Mouse (Mus musculus) CH12.LX (cell line): Measurements from ENCODE around the gene Gnas.
A peak's percentile ranks its signal among the peaks of the same experiment; 100 is the strongest.
"Not testable (repeated sequence)": the region's sequence is repeated elsewhere in the genome, so short reads cannot be mapped to it uniquely, and the experiment has no call there.

ENCODE experiments used
- CTCF ChIP-seq, 2 experiments: IDR thresholded peaks in 1 of 2; conservative IDR thresholded peaks in 1 of 2; 2 replicates each; pipeline ENCODE4 v1.5.1; 2011 to 2012; ENCODE audit warnings: low read depth in 2 of 2, low read length in 2 of 2, improper control_type of control experiment in 1 of 2, inconsistent platforms in 1 of 2, mild to moderate bottlenecking in 1 of 2, moderate library complexity in 1 of 2
- NELFE ChIP-seq: IDR thresholded peaks from 2 replicates; pipeline ENCODE4 v1.6.1; 2011; ENCODE audit warnings: low read depth, low read length, improper control_type of control experiment
- ZMIZ1 ChIP-seq: IDR thresholded peaks from 2 replicates; pipeline ENCODE4 v1.6.1; 2012; ENCODE audit warnings: low read depth, mild to moderate bottlenecking, inconsistent platforms, low read length, improper control_type of control experiment

DNA sequence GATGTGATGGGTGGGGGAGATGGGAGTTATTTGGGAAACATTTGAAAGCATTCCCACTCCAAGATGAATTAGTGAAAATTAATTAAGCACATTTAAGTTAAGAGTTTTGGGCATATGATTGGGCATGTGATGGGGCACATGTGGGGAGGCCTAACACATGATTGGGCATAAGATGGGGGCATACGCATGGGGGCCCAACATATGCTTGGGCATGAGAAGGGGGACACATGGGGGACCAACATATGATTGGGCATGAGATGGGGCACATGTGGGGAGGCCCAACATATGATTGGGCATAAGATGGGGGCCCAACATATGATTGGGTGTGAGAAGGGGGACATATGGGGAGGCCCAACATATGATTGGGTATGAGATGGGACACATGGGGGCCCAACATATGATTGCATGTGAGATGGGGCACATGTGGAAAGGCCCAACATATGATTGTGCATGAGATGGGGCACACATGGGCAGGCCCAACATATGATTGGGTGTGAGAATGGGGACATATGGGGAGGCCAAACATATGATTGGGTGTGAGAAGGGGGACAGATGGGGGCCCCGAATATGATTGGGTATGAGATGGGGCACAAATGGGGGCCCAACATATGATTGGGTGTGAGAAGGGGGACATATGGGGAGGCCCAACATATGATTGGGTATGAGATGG is 63.0 kb downstream of the Gnas start:
- not testable (repeated sequence) for TF ChIP-seq NELFE; CTCF (conservative IDR thresholded peaks at IDR 0.05 in 1 of 2, IDR thresholded peaks at IDR 0.05 in 1 of 2; ENCODE audit: low read depth in 2 of 2, low read length in 2 of 2)
- TF ChIP-seq ZMIZ1, result peak; percentile 53; the same call in 1 of the 2 replicates
